Mouse (Mus musculus): Measurements from ENCODE around the gene Upp1. TPM values are rescaled to one million over a fixed set of nuclear protein-coding genes. Genes with fewer than 3 reads are reported as not detected.
A peak's percentile ranks its signal among the peaks of the same experiment; 100 is the strongest.

Upp1 gene
- polyA plus RNA-seq (2015; fragmentation: Nextera tagmentation; extraction: Ambion mirVana), result 3.6 and 4.8 TPM in 2 replicates

DNA sequence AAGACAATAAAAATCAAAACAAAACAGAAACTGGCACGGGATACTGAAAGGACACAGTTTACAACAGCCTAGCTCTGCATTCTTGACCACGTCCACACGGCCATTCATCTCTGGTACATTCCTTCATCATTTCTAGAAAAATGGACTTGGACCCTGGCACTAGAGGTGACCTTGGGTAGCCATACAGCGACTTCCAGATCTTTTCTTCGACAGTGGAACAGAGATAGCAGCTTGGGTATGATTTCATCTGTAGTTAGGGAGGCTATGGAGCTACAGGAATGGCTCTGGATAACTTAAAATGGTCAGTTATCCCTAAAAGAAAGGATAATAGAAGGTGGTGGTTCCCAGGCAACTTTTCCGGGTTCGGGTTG is at the start of gene Upp1:
TSS of gene Upp1 (plus strand) at position 54 of the 371 bp plus-strand sequence.
- WGBS, result under 1% methylated on average over 7 of the region's 7 CpGs
- Histone ChIP-seq H3K27ac (no peak within 1 kb of the TSS), H3K9me3 (no peaks in the 10 kb centered on the region), H3K27me3 (peaks cover 74% of the 10 kb centered on the region), H3K4me1 (peaks cover 22% of the 10 kb centered on the region), H3K9ac (peak within 1 kb of the TSS; percentile 50; the same call in 1 of the 2 replicates), H3K4me2 (replicated peaks) (peak within 1 kb of the TSS; percentile 79), H3K4me3 (peak within 1 kb of the TSS; percentile 42), H3K36me3 (no peaks in the 10 kb centered on the region)
- ATAC-seq (ENCODE audit: low FRiP score, low read depth), result no peak

DNA sequence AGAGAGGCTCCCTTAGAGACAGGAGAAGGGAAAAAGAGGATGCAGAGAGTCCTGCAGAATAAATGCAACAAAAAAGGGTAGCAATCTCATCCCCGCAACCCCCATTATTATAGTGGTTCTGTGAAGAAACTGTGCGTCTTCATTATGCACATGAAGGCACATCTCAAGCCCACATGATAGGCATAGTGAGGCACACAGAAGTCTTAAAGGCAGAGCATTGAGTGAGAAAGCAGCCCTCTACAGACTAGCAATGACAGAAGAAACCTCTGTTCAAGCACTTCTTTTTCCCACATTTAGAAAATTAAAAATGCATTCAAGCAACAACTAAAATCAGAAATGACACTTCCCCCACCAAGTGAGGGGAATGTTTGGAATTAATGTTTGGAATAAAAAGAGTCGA is 41.5 kb upstream of the Upp1 start:
- H3K27ac ChIP-seq, result no peak overlapping the region
- H3K4me3 ChIP-seq, result no peak overlapping the region
- H3K36me3 ChIP-seq, result no peaks in the 10 kb centered on the region
- no peak overlapping the region for H3K4me2 ChIP-seq (replicated peaks)
- H3K4me1 ChIP-seq, result no peaks in the 10 kb centered on the region
- no peaks in the 10 kb centered on the region for H3K9me3 ChIP-seq
- H3K9ac ChIP-seq, result no peak overlapping the region
- WGBS, result 87% methylated on average over 3 of the region's 3 CpGs
- no peak for ATAC-seq (ENCODE audit: low FRiP score, low read depth)
- H3K27me3 ChIP-seq, result no peaks in the 10 kb centered on the region

- WGBS, result 63% methylated on average over 2 of the region's 2 CpGs
- H3K9me3 ChIP-seq, result no peaks in the 10 kb centered on the region
- H3K4me3 ChIP-seq, result no peak overlapping the region
- H3K4me2 ChIP-seq (replicated peaks), result no peak overlapping the region
- no peak for ATAC-seq (ENCODE audit: low FRiP score, low read depth)
- no peak overlapping the region for H3K27ac ChIP-seq
- no peak overlapping the region for H3K9ac ChIP-seq
- no peaks in the 10 kb centered on the region for H3K36me3 ChIP-seq
- H3K4me1 ChIP-seq, result peaks cover 9% of the 10 kb centered on the region
- peaks cover 43% of the 10 kb centered on the region for H3K27me3 ChIP-seq
Observed at GRCm38 (mm10) chr11:9113189-9113588, 4.7 kb upstream of the Upp1 start.

GRCm38 (mm10) chr11:9115367-9116120 is 2.4 kb upstream of the Upp1 start:
- H3K9me3 ChIP-seq, result no peaks in the 10 kb centered on the region
- peak overlapping the region; percentile 23 for H3K4me3 ChIP-seq
- H3K9ac ChIP-seq, result no peak overlapping the region
- peak overlapping the region; percentile 50 for H3K4me2 ChIP-seq (replicated peaks)
- no peak overlapping the region for H3K27ac ChIP-seq
- H3K27me3 ChIP-seq, result peaks cover 65% of the 10 kb centered on the region
- H3K36me3 ChIP-seq, result no peaks in the 10 kb centered on the region
- 12% methylated on average over 9 of the region's 9 CpGs for WGBS
- no peak for ATAC-seq (ENCODE audit: low FRiP score, low read depth)
- H3K4me1 ChIP-seq, result peaks cover 22% of the 10 kb centered on the region

DNA sequence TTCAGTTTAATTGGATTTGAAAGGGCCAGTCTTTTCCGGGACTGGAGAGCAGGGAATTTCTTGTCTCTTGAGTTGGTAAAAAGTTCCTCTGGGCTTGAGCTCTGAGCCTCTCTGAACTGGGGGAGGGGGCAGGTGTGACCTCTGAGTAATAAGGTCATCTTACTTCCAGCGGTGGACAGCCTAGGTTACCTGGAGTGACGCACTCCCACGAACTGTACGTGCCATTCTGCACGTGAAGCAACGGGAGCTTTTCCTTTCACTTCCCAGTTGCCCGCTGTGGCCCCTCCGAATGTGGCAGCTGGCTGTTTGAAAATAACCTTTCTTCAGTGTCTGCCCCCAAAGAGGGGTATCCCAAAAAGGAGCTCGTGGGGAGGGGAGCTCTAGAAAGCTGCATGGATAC is 1.8 kb upstream of the Upp1 start:
- Histone ChIP-seq H3K27me3 (peaks cover 71% of the 10 kb centered on the region), H3K9me3 (no peaks in the 10 kb centered on the region), H3K4me2 (replicated peaks) (peak overlapping the region; percentile 50), H3K36me3 (no peaks in the 10 kb centered on the region), H3K9ac (no peak overlapping the region), H3K4me1 (peaks cover 22% of the 10 kb centered on the region), H3K4me3 (peak overlapping the region; percentile 23), H3K27ac (no peak overlapping the region)
- WGBS, result 1% methylated on average over 10 of the region's 10 CpGs
- no peak for ATAC-seq (ENCODE audit: low FRiP score, low read depth)

DNA sequence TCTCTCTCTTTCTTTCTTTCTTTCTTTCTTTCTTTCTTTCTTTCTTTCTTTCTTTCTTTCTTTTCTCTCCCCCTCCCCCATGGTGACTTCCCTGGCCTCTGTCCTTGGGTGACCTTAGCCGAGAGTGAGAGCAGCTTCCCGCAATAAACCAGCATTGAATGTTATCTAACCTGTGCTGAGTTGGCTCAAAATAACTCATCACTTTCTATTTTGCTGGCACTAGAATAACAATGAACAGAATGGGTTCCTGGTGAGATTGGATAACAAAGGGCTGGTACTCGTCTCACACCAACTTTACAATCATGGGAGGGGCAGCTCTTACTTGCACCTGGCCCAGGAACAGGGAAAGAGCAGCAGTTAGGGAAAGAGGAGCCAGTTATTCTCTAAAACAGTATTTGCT is 987 bp upstream of the Upp1 start:
- Histone ChIP-seq H3K27ac (no peak overlapping the region), H3K9ac (no peak overlapping the region), H3K4me2 (replicated peaks) (peak overlapping the region; percentile 79; the same call in 1 of the 2 replicates), H3K27me3 (peaks cover 75% of the 10 kb centered on the region), H3K36me3 (no peaks in the 10 kb centered on the region), H3K4me1 (peaks cover 22% of the 10 kb centered on the region), H3K4me3 (no peak overlapping the region), H3K9me3 (no peaks in the 10 kb centered on the region)
- WGBS, result 2% methylated on average over 3 of the region's 3 CpGs
- no peak for ATAC-seq (ENCODE audit: low FRiP score, low read depth)

GRCm38 (mm10) chr11:9117358-9118049 is 399 bp upstream of the Upp1 start:
- Histone ChIP-seq H3K4me3 (peak overlapping the region; percentile 42), H3K9me3 (no peaks in the 10 kb centered on the region), H3K27me3 (peaks cover 75% of the 10 kb centered on the region), H3K4me2 (replicated peaks) (peak overlapping the region; percentile 79), H3K27ac (no peak overlapping the region), H3K36me3 (no peaks in the 10 kb centered on the region), H3K9ac (no peak overlapping the region), H3K4me1 (peaks cover 22% of the 10 kb centered on the region)
- ATAC-seq (ENCODE audit: low FRiP score, low read depth), result no peak
- 2% methylated on average over 13 of the region's 13 CpGs for WGBS

DNA sequence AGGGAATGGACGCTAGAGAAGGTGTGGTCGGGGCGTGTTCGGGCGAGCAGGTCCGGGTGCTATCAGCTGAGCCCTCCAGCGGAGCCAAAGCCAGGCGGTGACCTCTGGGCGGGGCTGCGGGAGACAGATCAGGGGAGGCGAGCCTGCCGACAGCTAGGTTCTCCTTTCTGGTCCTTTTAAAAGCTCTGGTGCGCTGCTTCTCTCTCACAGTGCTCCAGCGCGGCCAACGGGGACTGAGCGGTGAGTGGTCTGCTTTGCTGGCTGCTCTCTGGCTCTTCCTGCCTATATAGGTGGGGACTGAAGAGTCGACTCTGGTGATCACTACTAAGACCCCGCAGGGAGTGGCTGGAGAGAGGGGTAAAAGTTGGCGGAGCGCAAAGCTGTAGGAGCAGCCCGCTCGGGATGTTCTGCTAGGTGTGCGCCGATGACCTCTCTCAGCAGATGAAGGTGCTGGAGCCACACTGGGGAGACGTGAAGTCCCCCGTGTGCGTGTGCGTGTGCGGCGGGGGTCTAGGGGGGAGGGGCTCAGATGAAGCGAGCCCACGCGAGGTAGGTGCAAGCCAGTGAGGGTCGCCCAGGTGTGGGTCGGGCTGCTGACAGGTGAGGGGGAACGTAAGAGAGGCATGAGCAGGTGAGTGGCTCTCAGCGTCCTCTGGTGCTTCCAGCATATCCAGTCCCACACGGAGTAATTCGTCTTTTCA is 668 bp downstream of the Upp1 start:
- peaks cover 71% of the 10 kb centered on the region for H3K27me3 ChIP-seq

DNA sequence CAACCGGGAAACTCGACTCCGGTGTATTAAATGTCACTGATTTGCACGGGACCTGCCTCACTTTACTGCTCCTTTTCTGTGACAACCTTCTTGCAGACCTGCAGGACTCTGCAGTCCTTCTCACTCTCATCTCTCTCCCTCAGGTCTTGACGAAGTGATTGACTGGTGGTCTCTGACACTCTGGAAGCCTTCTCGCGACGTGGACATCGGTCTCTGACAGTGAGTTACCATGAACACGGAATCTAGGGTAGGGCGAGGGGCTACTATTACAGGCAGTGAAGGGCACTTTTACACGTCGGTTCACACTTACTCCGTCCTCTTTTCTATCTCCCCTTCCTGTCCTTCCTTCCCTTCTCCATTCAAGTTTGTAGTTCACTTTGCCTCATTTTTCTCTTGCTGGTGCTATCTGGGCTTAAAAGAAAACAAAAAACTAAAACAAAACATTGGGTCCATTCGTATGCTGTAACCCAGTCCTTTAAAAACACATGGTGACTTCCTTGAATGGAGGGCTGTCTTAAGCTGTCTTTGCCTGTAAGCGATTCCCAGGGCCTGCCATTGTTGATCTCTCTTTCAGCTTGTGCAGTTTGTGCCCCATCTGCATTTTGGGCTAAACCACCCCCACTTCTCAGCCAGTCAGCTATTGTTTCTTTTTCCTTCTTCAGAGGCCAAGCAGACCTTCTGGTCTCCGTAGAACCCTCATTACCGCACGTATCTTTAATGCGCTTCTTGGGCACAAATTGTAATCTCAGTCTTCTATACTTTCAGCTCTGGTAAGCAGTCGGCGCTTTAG is 1.5 kb downstream of the Upp1 start:
- H3K4me2 ChIP-seq (replicated peaks), result peak overlapping the region; percentile 79
- H3K4me3 ChIP-seq, result peak overlapping the region; percentile 42
- H3K4me1 ChIP-seq, result peaks cover 22% of the 10 kb centered on the region
- no peak for ATAC-seq (ENCODE audit: low FRiP score, low read depth)
- no peaks in the 10 kb centered on the region for H3K36me3 ChIP-seq
- H3K27ac ChIP-seq, result no peak overlapping the region
- H3K9me3 ChIP-seq, result no peaks in the 10 kb centered on the region
- H3K9ac ChIP-seq, result no peak overlapping the region
- H3K27me3 ChIP-seq, result peaks cover 65% of the 10 kb centered on the region
- 8% methylated on average over 22 of the region's 22 CpGs for WGBS

More for the DNA sequence above, 668 bp downstream of the Upp1 start:
- H3K4me2 ChIP-seq (replicated peaks), result peak overlapping the region; percentile 79
- peaks cover 22% of the 10 kb centered on the region for H3K4me1 ChIP-seq
- no peaks in the 10 kb centered on the region for H3K36me3 ChIP-seq
- ATAC-seq (ENCODE audit: low FRiP score, low read depth), result peak; percentile 52; the same call in 1 of the 2 replicates
- peak overlapping the region; percentile 50; the same call in 1 of the 2 replicates for H3K9ac ChIP-seq
- H3K9me3 ChIP-seq, result no peaks in the 10 kb centered on the region
- peak overlapping the region; percentile 42 for H3K4me3 ChIP-seq
- H3K27ac ChIP-seq, result no peak overlapping the region
- under 1% methylated on average over 40 of the region's 40 CpGs for WGBS

- H3K9me3 ChIP-seq, result no peaks in the 10 kb centered on the region
- H3K4me3 ChIP-seq, result no peak overlapping the region
- no peak overlapping the region for H3K4me2 ChIP-seq (replicated peaks)
- no peak for ATAC-seq (ENCODE audit: low FRiP score, low read depth)
- H3K9ac ChIP-seq, result no peak overlapping the region
- peaks cover 21% of the 10 kb centered on the region for H3K4me1 ChIP-seq
- H3K27ac ChIP-seq, result no peak overlapping the region
- WGBS, result 75% methylated on average over 4 of the region's 4 CpGs
- no peaks in the 10 kb centered on the region for H3K36me3 ChIP-seq
- peaks cover 41% of the 10 kb centered on the region for H3K27me3 ChIP-seq
Observed at GRCm38 (mm10) chr11:9122315-9122714, 4.4 kb downstream of the Upp1 start.

GRCm38 (mm10) chr11:9126373-9127107 is 8.6 kb downstream of the Upp1 start:
- no peaks in the 10 kb centered on the region for H3K4me1 ChIP-seq
- H3K27me3 ChIP-seq, result no peaks in the 10 kb centered on the region
- no peak overlapping the region for H3K4me3 ChIP-seq
- H3K36me3 ChIP-seq, result no peaks in the 10 kb centered on the region
- H3K9me3 ChIP-seq, result no peaks in the 10 kb centered on the region
- H3K27ac ChIP-seq, result no peak overlapping the region
- ATAC-seq (ENCODE audit: low FRiP score, low read depth), result no peak
- 70% methylated on average over 5 of the region's 5 CpGs for WGBS
- no peak overlapping the region for H3K4me2 ChIP-seq (replicated peaks)
- no peak overlapping the region for H3K9ac ChIP-seq

Measured in limb, embryonic 13.5 days (tissue).